Mouse (Mus musculus) liver, embryonic 14.5 days (tissue): Measurements from ENCODE around the gene Hsd17b14. TPM values are rescaled to one million over a fixed set of nuclear protein-coding genes. Genes with fewer than 3 reads are reported as not detected.
A peak's percentile ranks its signal among the peaks of the same experiment; 100 is the strongest.
"Not testable (repeated sequence)": the region's sequence is repeated elsewhere in the genome, so short reads cannot be mapped to it uniquely, and the experiment has no call there.

Experiments
- ATAC-seq: fragments of 200-750 bp; cut with Nextera tagmentation; 2 replicates; pipeline ENCODE4 v1.8.0; 2017; ENCODE audit warnings: moderate number of reproducible peaks, mild to moderate bottlenecking, moderate library complexity; ENCODE audit not compliant: insufficient read depth
- DNase-seq, 3 experiments: peaks; one replicate each; pipeline ENCODE4 v3.0.0-alpha.2; 2012 to 2013; ENCODE audit warnings: low read depth in 3 of 3, low spot score in 3 of 3
- H3K27ac ChIP-seq: fragments of 300-500 bp; sonication (generic); 2 replicates; pipeline ENCODE4 v1.5.1; 2014; ENCODE audit warnings: moderate library complexity, mild to moderate bottlenecking, control low read depth, inconsistent platforms
- H3K27me3 ChIP-seq: fragments of 300-500 bp; sonication (generic); 2 replicates; pipeline ENCODE4 v1.6.1; 2014; ENCODE audit warnings: mild to moderate bottlenecking, low read length, moderate library complexity; ENCODE audit not compliant: control insufficient read depth, insufficient read depth
- H3K36me3 ChIP-seq: fragments of 300-500 bp; sonication (generic); replicated peaks from 2 replicates; pipeline ENCODE4 v1.6.1; 2014; ENCODE audit warnings: low read depth; ENCODE audit not compliant: control insufficient read depth, insufficient read depth
- H3K4me1 ChIP-seq, 2 experiments: fragments of 200-500 bp in 1 of 2; fragments of 300-500 bp in 1 of 2; sonication (generic) in 1 of 2; replicated peaks; 2 replicates each; pipeline ENCODE4 v1.6.1; 2012 to 2014; ENCODE audit warnings: antibody characterized with exemption in 1 of 2, inconsistent platforms in 1 of 2, low read length in 1 of 2; ENCODE audit not compliant: control insufficient read depth in 2 of 2, insufficient read depth in 2 of 2
- H3K4me2 ChIP-seq: fragments of 300-500 bp; sonication (generic); 2 replicates; pipeline ENCODE4 v1.6.1; 2014; ENCODE audit warnings: low read depth, mild to moderate bottlenecking, control low read depth, moderate library complexity
- H3K4me3 ChIP-seq, 2 experiments: fragments of 200-500 bp in 1 of 2; fragments of 300-500 bp in 1 of 2; sonication (generic) in 1 of 2; 2 replicates each; pipeline ENCODE4 v1.5.1; 2012 to 2014; ENCODE audit warnings: low read depth in 2 of 2, low read length in 2 of 2, mild to moderate bottlenecking in 2 of 2, control low read depth in 1 of 2, inconsistent platforms in 1 of 2, moderate library complexity in 1 of 2; ENCODE audit not compliant: insufficient read depth in 1 of 2
- H3K9ac ChIP-seq: fragments of 300-500 bp; sonication (generic); replicated peaks from 2 replicates; pipeline ENCODE4 v1.6.1; 2014; ENCODE audit warnings: mild to moderate bottlenecking, control low read depth, moderate library complexity
- H3K9me3 ChIP-seq: fragments of 300-500 bp; sonication (generic); 2 replicates; pipeline ENCODE4 v1.6.1; 2016; ENCODE audit warnings: low read length, mixed read lengths; ENCODE audit not compliant: control insufficient read depth
- CTCF ChIP-seq: IDR thresholded peaks from 2 replicates; pipeline ENCODE4 v1.5.1; 2016; ENCODE audit warnings: antibody characterized with exemption, low read depth, control low read depth
- EP300 ChIP-seq: IDR thresholded peaks from 2 replicates; pipeline ENCODE4 v1.6.1; 2016; ENCODE audit warnings: antibody characterized with exemption, low read depth
- WGBS: fragments of 180-500 bp; shearing (Covaris S2); extraction: QIAGEN DNeasy Blood & Tissue Kit; methylation state at CpG from one replicate; pipeline ENCODE4 v1.1.7; 2014; ENCODE audit not compliant: insufficient replicate concordance; 5-methylcytosine and 5-hydroxymethylcytosine counted together
- polyA plus RNA-seq, 2 experiments: library from polyadenylated mRNA; depleted of rRNA in 1 of 2; stranded (reverse) in 1 of 2; unstranded in 1 of 2; fragments of >200 nt; fragmentation: Nextera tagmentation in 1 of 2; extraction: Ambion mirVana in 1 of 2; gene quantifications; 2 replicates each; pipeline versions ENCODE4 v1.2.1 to v1.2.3; 2012 to 2014

Hsd17b14 gene
- polyA plus RNA-seq, 2 experiments = 1.2 to 2.1 TPM

GRCm38 (mm10) chr7:45514411-45514810, 40.3 kb upstream of the Hsd17b14 start:
- peak overlapping the region; percentile 66; the same call in 1 of the 2 replicates for H3K27ac ChIP-seq
- H3K9ac ChIP-seq = no peak overlapping the region
- no peak for ATAC-seq
- no peaks in the 10 kb centered on the region for H3K9me3 ChIP-seq
- H3K27me3 ChIP-seq = no peaks in the 10 kb centered on the region
- no peak overlapping the region for H3K4me3 ChIP-seq
- H3K4me2 ChIP-seq = no peak overlapping the region; the same call in 1 of the 2 replicates
- no peaks in the 10 kb centered on the region for H3K36me3 ChIP-seq
- no peak for DNase-seq
- peaks cover 18 to 19% of the 10 kb centered on the region in 2 experiments for H3K4me1 ChIP-seq
- 78% methylated on average over 7 of the region's 7 CpGs for WGBS
- no peak for TF ChIP-seq EP300
- no peak for TF ChIP-seq CTCF

DNA sequence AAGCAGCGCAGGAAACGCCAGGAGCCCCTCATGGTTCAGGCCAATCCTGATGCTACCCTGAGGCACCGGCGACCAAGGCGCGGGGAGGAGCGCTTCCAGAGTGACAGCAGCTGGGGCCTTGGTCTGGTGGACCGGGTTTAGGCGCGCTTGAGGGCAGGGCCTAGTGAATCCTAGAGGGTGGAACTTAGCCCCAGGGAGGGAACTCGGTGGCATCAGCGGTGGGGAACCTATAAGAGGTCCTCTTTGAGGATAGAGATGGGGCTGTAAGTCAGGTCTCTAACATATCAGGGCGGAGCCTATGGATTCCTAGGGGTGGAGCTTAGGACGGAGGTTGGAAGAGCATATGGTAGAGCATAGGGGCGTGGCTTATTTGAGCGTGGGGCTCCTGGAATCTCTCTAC, 39.3 kb upstream of the Hsd17b14 start:
- Histone ChIP-seq H3K27me3 (no peaks in the 10 kb centered on the region), H3K27ac (peak overlapping the region; percentile 66), H3K9me3 (no peaks in the 10 kb centered on the region), H3K9ac (peak overlapping the region; percentile 40), H3K36me3 (no peaks in the 10 kb centered on the region), H3K4me2 (peak overlapping the region; percentile 67), H3K4me1 (peaks cover 23 to 24% of the 10 kb centered on the region in 2 experiments), H3K4me3 (peak overlapping the region; percentile 25 to 27)
- DNase-seq = peak; percentile 79 to 84 (median 80)
- 10% methylated on average over 16 of the region's 16 CpGs for WGBS
- TF ChIP-seq EP300 = no peak
- no peak for TF ChIP-seq CTCF
- ATAC-seq = peak; percentile 80

DNA sequence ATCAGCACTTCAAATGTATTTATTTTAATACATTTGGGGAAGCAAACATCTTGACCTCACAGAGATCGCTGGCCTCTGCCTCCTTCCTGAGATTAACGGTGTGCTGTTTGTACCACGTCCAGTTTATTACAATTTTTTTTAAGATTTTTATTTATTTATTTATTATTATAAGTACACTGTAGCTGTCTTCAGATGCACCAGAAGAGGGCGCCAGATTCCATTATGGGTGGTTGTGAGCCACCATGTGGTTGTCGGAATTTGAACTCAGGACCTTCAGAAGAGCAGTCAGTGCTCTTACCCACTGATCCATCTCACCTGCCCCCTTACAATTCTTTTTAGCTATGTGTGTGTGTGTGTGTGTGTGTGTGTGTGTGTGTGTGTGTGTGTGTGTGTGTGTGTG, 37.8 kb upstream of the Hsd17b14 start:
- not testable (repeated sequence) for H3K36me3 ChIP-seq, H3K4me2 ChIP-seq, DNase-seq, ATAC-seq, H3K27me3 ChIP-seq, H3K27ac ChIP-seq, H3K4me3 ChIP-seq, H3K9me3 ChIP-seq, H3K9ac ChIP-seq
- peak; percentile 60 for TF ChIP-seq CTCF
- peaks cover 26 to 28% of the 10 kb centered on the region in 2 experiments for H3K4me1 ChIP-seq
- 52% methylated on average over 5 of the region's 5 CpGs for WGBS

DNA sequence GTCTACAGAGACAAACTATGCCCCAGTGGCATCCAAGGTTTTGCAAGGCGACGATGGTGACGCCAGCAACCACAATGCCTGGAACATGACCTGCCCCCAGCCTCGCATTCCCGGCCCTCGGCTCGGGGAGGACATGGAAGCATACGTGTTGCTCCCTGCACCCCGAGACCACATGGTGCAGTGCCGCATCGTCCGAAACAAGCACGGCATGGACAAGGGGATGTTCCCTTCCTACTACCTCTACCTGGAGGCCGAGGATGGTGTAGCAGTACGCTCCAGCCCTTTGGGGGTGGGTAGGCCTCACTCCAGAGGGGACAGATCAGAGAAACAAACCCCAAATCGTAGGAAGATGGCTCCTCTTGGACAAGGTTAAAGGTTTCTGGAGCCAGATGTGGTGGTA, 36.1 kb upstream of the Hsd17b14 start:
- no peak overlapping the region for H3K4me3 ChIP-seq
- no peak overlapping the region for H3K9ac ChIP-seq
- peaks cover 26 to 28% of the 10 kb centered on the region in 2 experiments for H3K4me1 ChIP-seq
- no peak for ATAC-seq
- peaks cover 26% of the 10 kb centered on the region for H3K36me3 ChIP-seq
- H3K27me3 ChIP-seq = no peaks in the 10 kb centered on the region
- 83% methylated on average over 16 of the region's 16 CpGs for WGBS
- H3K4me2 ChIP-seq = no peak overlapping the region
- TF ChIP-seq CTCF (no peak), EP300 (no peak)
- no peak for DNase-seq
- H3K27ac ChIP-seq = no peak overlapping the region
- no peaks in the 10 kb centered on the region for H3K9me3 ChIP-seq

DNA sequence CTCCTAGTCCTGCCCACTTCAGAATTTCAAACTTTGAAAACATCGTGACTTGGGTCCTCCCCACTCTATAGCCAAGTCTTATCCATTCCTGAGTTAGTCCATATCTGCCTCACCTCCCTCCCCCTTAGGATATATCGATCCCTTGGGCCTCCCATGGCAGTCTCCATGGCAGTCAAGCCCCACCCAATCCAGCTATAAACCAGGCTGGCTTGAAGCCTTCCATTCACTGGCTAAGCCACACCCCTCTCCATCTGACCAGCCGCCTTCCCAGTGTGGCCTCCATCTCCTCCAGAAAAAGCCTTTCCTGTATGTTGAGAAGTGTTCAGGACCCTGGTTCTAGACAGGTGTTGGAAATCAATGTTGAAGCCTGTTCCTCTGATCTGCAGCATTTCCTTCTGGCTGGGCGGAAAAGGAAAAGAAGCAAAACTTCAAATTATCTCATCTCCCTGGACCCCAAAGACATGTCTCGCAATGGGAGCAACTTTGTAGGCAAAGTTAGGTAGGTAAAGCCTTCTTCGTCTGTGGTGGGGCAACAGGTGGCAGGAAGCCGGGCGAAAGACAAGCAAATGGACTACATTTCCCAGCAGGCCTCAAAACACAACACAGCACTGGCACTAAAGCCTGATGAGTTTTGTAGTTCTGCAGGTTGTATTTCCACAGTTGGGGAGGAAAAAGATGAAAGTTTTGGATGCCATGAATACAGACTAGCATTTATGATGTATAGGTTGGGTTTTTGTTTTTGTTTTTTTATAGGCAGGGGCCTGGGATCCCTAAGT, 35.2 kb upstream of the Hsd17b14 start:
- WGBS = 60% methylated on average over 8 of the region's 8 CpGs
- no peak for TF ChIP-seq CTCF
- no peak for TF ChIP-seq EP300
- Histone ChIP-seq H3K27me3 (no peaks in the 10 kb centered on the region), H3K36me3 (peaks cover 34% of the 10 kb centered on the region), H3K4me1 (peaks cover 26 to 28% of the 10 kb centered on the region in 2 experiments), H3K27ac (peak overlapping the region; percentile 44; the same call in 1 of the 2 replicates), H3K4me3 (no peak overlapping the region), H3K9ac (no peak overlapping the region), H3K4me2 (peak overlapping the region; percentile 27), H3K9me3 (no peaks in the 10 kb centered on the region)
- ATAC-seq (peak; percentile 11; the same call in 1 of the 2 replicates), DNase-seq (peak in 1 of 3 experiments; percentile 46)
